Mouse (Mus musculus) c-Kit-positive CD71-negative TER-119-negative erythroid progenitor cells, embryonic 14.5 days (primary cell): ENCODE measurements at regions not wholly inside any gene's neighbourhood (a gene's known extent, or its start where the extent isn't known, plus 50 kb on each side); places are given as distances from the start of the nearest gene placed in this dataset.
"Not testable (repeated sequence)": the region's sequence is repeated elsewhere in the genome, so short reads cannot be mapped to it uniquely, and the experiment has no call there.

Experiments
- DNase-seq: peaks from one replicate; pipeline ENCODE4 v3.0.0-alpha.2; 2013; ENCODE audit warnings: low read depth

DNA sequence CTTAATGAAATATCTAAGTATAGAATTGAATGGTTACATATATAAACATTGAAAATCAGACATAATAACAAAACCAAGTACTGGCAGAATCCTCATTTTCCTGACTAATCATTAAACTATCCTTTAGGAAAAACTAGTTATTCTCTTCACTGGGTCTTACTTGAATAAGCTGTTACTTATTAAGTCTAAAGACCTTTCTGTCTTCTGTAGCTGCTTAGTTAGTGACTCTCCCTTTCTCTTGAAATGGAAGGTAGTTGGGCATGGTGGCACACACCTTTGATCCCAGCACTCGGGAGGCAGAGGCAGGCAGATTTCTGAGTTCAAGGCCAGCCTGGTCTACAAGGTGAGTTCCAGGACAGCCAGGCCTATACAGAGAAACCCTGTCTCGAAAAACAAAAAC is 135.9 kb upstream of the Abcb5 start:
- not testable (repeated sequence) for DNase-seq

DNA sequence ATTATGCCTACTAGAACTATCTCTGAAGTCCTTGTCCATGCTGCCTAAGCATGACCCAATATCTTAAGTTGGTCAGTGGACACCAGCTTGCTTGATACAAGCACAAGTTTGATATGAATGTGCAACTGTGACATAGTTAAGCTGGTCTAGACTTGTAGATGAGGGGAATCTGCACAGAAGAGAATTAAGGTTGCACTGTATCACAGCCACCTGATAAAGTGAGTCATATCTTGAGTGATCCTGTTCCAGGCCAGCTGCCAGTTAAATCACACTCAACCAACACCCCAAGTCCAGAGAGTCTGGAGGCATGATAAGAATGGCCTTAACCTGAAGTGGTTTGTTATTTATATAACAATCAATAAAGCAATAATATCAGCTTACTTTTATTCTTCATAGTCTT is 133.5 kb upstream of the Abcb5 start:
- no peak for DNase-seq

DNA sequence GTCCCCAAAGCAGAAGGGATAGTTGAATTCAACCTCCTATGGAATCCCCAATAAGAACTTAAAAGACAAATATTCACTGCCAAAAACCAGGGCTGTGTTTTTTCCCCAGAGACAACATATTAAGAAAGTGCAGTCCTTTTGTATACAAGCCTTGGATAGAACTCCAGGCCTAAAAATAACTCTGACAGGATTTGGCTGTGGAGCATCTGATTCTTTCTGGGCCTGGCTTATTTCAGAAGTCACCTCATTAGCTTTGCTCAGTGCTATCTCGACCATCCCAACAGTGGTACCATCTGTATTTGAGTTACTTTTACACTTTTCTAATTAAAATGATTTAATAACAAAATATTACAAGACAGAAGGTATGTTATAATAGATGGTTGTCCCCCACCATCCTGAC is 131.6 kb upstream of the Abcb5 start:
- no peak for DNase-seq

DNA sequence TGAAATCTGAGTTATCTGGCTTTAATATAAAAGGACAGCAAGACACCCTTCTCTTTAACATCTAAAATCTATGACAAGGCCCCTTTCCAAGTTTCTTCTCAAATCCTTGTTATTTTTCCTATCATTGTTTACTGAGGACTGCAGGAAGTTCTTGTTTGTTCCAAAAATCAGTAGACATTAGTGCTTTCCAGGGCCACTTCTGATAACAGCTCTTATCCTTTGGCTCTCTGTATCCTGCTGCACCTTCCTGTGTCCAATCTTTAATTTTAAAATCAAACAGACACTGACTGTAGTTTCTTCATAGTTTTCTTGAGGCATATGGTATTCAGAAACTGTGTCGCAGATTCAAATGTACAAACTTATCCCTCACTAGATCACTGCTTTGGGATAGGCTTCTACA is 128.1 kb upstream of the Abcb5 start:
- no peak for DNase-seq

DNA sequence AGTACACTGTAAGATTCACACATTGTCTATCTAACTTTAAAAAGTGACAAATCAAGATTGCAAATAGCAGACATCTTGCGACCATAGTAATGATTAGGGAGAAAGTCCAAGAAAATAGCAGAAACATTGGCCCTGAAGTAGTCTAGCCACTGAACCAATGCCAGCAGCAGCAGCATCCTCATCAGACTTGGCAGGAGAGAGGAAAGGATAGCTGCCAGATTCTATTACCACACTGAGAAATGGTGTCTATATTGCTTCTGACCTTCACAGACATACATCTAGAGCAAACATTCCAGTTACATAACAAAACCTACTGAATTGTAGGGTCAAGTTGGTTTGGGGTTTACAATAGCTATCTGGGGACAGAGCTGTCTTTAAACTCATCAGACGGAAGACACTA is 127.2 kb upstream of the Abcb5 start:
- no peak for DNase-seq

DNA sequence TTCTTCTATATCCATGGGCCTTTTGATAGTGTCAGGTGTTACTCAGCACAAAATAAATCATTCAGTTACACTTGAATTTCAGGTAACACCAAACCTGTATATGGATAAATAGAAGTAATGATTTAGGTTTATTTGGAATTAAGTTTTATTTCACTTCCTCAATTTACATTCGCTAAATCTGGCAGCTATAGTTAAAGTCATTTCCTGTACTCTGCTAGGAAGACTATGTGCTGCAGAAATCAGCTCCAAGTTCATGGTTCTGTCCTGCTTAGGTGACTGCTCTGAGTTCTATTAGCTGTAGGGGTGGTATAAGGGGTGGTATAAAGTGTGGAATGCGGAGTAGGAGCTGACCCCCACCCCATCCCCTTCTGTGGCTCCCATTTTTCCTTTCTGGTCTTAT is 123.1 kb upstream of the Abcb5 start:
- DNase-seq, result no peak

DNA sequence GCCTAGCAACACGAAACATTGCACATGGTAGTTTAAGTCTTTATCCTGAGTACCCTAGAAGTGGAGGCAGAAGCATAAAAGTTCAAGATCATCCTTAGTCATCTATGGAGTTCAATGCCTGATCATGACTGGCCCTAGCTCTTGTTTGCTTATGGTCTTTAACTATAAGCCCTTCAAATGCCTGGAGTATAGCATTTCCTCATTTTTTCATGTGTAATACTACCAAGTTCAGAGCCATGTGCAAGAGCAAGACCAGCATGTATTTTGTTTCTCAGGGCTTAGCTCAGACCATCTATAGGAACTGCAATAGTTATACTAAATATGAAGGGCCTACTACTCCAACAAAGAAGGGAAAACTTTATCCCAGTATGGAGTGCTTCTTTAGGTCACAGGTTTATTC is 122.4 kb upstream of the Abcb5 start:
- DNase-seq, result no peak

DNA sequence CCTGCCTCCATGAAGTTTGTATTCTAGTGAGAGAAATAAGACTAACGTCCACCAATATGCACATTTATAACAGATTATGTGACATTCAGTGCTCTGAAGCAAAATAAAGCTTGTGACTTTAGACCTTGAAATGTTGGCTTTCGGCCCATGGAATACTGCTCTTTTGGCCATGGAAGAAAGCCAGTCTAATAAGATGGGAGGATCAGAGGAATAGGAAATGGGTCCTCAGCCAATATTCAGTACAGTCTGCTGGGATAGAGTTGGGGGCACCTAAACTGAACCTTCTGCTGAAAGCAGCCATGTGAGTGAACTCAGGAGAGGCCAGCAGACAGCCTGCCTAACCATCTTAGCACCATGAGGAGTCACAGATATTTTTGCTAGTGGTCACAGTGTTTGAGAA is 118.6 kb upstream of the Abcb5 start:
- no peak for DNase-seq

DNA sequence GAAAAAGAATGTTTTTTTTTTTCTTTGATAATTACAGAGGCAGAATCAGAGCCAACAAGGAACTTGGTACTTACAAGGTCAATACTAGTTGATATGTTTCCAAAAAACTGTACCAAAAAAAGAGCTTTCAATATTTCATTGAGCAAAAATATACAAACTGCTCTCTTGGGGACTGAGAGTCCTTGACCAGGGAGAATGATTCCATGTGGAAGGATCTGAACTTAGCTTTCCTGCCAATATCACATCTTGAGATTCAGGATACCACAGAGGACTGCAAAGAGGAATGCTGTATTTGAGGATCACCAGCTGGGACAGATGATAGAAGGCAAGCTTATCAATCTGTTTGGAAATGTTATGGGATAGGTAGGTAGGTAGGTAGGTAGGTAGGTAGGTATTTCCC is 116.6 kb upstream of the Abcb5 start:
- no peak for DNase-seq

DNA sequence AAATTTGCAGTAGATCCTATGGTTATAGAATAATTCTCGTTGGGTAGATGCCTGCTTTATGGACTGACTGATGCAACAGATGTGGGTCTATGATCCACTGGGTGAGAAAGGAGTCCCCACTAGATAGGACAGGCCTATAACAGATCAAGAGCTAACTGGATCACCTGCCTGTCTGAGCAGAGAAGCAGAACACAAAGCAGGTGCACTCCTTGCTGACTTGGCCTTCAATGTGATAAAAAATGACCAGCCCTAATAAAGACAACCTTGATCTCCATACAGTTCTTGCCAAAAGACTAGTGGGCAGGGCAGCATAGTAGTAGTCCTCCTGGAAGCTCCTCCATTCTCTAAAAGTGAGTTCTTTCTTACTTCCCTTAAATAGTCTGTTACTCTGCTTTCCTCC is 109.6 kb upstream of the Abcb5 start:
- no peak for DNase-seq

DNA sequence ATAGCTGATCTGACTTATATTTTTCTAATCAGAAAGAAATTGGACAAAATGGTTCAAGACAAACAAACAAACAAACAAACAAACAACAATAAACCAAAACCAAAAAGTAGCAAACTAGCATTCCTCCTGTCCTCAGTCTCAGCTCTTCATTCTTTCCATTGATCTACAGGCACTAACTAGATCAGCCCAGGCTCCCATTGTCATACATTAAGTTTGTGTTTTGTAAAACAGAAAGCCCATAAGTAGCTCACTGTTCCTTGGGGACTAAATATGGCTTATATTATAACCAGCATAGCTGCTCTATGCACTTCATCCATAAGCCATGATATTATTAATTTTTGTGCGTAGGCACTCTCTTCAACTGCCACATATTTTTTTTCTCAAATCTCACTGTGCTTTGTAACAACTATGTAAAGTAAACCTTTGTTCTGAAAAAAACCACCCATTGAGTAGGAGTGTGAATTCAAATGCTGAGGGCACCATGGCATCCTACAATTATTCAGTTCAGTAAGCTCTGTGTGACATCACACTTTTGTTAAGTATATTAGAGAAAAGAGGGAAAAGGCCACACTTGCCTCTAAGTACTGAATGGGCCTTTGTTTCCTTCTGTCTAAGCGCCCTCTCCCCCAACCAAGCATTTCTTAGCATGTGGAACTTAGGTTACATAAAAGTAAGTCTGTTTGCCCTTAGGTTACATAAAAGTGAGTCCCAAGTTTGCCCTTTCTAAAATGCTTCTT is 108.7 kb upstream of the Abcb5 start:
- no peak for DNase-seq

DNA sequence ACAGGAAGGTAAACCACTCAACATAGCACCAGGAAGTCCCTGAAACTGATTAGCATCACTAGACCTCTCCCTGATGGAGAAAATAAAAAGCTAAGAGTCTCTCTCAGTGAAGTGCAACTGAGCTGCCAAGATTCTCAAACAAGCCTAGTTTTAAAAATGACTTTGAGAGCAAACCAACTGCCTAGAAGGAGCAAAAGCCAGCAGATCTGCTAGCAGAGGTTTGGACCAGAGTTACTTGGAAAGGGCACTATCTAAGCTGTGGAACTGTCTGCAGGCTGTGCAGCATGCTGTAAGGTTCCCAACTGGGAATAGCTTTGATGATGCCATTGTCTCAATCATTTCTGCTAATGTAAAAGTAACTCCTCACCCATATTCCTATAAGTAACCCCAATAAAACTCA is 107.9 kb upstream of the Abcb5 start:
- no peak for DNase-seq

DNA sequence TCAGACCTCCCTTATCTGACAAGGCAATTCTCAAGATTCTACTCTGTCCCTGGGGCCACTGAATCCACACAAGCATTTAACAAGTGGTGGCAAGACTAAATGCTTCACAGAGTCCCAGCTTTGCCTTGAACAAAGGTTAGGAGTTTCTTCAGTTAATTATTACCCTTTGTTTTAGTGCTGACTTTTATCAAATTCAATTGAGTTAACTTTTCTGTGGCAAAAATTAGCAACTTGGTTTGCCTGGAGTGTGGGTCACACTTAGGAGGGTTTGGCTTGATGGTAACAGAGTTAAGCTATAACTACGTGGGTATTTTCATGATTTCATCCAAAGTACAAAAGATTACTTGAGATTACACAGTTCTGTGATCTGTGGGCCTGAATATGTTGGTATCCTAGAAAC is 104.7 kb upstream of the Abcb5 start:
- DNase-seq, result no peak

DNA sequence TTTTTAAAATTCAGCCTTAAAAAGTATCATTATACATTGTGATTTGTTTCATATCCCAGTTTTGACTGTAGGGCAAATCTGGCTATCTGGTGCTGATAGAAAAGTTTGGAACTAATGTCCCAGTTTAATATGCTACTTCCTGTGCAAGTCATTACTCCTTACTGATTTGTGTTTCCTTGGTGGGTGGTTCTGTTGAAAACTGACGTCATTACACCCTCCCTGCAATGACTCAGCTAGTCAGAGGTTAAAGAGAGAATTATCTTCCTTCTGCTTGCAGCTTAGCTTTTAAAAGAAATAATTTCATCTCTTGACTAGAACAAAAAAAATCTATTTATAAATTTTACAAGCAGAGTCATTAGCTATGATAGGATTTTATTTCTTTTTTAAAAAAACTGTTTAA is 104.2 kb upstream of the Abcb5 start:
- DNase-seq, result peak; percentile 2

DNA sequence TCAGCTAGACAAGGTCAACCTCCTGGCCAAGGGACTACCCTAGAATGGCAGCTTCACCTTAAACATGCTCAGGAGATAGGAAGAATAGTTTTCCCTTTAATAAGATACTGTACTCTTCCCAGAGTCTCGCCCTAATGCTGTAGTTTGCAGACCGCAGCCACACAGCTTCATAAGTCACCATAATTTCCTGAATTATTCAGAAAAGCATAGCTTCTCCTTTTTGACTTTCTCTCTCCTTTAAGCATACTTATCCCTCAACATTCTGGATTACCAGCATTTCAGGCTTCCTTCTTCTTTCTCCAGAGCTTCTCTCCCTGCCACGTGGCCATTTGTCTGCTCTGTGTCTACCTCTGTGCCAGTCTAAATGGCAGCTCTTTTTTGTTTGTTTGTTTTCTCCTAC is 103.5 kb upstream of the Abcb5 start:
- no peak for DNase-seq

DNA sequence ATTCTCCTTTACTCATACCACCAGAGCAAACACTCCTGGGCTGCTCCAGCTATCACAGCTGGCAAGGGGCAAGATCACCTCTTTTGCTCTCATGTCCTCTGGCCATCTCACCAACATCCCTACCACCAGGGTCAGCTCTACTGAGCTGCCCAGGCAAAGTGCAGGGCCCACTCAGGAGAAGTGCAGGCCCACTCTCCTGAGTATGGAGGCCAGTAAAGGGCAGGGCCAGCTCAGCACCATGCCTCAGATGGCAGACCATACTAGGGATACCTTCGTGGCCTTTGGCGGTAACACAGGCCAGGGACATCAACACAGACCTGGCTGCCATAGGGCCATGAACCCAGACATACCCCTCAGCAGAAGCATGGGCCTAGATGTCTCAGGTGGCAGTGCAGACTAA is 101.9 kb upstream of the Abcb5 start:
- no peak for DNase-seq

DNA sequence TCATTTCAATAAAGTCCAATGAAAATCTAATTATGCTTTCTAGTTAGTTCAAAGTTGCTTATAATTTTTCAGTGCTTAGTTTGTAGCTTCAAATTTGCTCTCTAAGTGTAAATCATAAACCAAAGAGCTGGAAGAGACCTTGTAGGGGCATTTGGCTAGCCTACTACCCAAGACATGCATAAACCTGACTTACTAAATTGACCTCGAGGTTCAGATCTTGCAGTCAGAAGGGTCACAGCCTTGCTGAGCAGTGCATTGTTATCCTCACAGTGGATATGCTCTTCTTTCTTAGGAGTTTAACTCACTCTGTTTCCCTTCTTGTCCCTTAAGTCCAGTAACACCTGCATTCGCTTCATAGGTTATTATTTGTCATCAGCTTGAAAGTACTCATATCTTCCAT is 96.7 kb upstream of the Abcb5 start:
- DNase-seq, result no peak

DNA sequence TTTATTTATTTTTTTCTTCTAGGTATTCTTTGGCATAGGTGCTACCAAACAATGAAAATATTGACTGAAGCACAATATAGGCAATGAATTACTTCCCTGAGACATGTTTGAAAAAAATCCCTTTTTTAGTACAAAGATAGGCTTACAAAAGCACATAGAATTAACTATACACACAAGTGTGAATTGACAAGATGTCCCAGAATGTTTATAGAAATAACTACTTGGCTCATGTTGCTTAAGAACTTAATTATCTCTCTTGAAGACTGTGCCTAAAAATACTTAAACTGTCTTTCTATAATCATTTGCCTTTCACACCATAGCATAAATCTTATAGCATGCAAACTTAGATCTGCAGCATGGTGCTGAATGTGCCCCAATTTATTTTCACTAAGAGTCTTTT is 96.3 kb upstream of the Abcb5 start:
- DNase-seq, result no peak

DNA sequence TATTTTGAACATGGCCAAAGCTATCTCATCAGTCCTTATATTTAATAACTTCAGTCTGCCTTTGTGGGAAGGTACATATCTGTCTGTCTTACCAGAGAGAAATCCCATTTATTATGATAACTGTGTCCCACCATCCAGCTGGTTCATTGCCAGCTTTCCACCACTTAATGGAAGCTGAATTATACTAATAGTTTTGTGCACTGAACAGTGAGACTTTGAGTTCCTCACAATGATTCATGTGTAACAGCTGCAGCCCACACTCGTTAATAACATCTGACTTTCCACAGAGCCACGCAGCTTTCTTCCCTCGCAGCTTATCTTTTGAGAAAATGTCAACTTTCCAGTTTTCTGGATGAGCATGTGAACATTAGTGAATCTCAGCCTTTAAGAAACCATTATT is 88.3 kb upstream of the Abcb5 start:
- DNase-seq, result no peak

DNA sequence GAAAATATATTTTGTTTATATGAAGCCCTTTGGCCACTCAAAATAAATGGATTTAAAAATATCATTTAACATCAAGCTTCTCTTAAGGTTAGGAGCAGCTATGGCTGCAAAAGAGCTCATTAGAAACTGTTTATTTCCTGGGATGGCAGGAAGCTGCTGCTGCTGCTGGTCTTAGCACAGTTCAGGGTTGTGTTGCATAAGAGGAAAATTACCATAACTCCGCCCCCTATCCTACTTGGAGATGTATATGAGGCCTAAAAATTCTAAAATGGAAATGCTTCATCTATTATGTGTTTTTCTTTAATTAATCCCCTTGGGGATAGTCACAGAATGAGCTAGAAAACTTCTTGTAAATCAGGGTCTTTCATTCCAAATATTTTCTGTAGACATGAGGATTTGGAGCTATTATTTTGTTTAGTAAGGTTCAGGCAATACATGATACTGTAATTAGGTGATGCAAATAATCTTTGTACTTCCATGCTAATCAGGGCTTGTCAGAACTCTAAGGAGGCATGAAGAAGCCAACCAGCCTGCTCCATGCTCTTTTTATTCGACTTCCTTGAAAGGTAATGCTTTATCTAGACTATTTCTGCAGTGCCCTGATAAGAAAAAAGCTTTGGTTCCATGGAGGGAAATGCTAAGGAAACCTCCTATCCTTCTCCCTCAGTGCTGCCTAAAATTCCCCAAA is 85.6 kb upstream of the Abcb5 start:
- no peak for DNase-seq

DNA sequence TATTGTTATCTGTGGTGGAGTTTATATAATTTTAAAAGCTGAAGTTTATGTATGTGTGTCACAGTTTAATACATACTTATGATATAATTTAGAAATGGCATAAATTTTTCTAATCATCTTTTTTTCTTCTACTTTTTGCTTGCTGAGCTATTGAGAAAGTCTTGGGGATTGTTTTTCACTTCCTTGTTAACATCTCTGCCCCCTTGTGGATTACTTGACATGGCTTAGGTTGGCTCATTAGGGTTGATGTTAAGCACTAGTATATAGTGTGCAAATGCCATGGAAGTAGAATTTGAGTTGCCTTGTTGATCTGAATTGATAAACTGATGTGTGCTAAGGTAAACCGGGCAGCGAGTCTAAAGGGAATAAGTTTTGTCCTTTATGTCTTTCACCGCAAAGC is 72.1 kb upstream of the Abcb5 start:
- DNase-seq, result no peak

DNA sequence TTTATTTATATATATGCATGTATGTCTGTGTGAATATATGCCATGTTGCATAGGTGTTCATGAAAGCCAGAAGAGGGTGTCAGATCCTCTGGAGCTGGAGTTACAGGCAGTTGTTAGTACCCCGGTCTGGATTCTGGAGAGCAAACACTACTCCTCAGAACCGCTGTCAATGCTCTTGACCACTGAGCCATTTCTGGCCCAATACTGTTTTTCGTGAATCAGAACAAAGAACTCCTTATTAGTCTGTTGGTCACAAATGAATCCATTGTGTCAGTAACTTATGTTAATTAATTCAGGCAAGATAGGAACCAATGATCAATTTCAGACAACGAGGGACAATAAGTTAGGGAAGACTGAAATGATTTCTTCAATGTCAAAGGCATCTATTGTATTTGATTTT is 68.6 kb upstream of the Abcb5 start:
- no peak for DNase-seq

DNA sequence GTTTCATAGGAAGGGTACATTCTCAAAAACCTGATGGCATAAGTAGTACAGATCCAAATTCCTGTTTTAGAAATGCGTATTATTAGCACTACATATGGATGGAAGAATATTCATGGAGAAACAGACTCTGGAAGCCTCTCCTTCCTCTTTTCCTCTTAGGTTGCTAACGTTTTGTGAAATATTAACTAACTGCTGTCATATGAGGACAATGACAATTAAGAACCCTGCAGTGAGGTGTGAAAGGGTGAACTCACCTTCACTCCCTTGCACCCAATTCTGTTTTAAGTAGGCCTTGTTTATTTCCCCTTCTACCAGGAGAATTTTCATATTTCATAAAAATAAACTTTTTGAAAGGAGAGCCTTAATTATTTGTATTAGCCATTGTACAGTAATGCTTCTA is 62.5 kb upstream of the Abcb5 start:
- DNase-seq, result no peak

DNA sequence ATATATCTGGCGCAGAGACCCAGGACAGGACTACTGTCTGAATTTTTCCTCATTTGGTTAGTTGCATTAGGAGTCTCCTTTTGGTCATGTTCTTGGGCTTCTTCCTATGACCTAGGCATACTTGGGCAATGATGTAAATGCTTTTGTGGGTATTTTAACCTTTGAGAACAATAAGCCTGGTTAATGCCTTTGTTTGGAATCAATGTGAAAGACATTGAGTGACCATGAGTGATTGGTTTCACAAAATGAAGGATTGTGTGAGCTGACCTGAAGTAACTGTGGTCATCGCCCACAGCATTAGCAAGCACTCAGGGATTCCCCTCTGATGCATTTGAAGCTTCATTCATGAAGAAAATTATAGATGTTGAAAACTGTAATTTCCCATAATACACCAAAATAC is 61.9 kb upstream of the Abcb5 start:
- DNase-seq, result no peak
